Mouse (Mus musculus) right cerebral cortex, postnatal 14 days (tissue): Measurements from ENCODE around the gene Nt5c2.

ENCODE experiments used
- DNase-seq: peaks from one replicate; pipeline ENCODE4 v3.0.0; 2022

The Nt5c2 gene

DNA sequence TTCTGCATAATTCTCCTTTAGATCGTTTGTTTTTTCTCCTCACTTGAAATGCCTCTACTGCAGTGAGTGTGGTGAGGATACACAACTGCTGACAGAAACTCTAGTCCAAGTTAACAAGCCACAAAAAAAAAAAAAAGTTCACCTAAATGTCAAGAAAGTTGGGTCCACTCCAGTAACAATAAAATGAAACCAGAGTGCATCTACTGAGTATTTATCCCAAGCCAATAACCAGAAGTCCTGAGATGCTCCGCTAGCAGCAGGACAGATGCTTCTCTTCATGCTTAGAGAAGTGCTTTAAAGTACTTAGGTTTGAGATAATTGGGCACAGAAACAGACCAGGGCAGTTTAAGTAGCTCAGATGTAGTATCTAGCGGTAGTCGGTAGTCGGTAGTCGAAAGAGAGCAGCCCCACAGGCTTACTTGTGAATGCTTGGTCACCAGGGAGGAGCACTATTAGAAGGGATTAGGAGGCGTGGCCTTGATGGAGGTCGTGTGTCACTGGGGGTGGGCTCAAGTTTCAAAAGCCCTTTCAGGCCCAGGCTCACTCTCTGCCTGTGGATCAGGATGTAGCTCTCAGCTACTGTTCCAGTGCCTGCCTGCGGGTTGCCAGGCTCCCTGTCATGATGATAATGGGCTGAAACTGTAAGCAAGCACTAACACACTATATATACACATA lies 99.4 kb downstream of the Nt5c2 start:
- no peak for DNase-seq

DNA sequence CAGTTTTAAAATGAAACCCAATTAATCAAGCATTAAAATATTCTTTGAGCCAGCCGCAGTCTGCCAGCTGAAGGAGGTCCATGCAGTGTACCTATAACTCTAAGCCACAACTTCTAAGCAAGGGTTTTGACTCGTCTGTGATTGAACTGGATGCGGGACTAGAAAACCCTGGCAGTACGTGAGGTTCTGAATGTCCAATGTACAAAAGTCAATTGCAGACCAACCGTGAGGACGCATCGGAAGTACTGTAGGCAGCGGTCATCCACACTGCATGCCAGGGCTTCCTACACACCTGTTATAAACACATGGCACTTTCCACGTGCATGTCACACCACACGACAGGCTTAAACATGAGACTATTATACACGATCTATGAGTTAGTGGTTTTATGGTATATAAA lies 101.3 kb downstream of the Nt5c2 start:
- DNase-seq: no peak

DNA sequence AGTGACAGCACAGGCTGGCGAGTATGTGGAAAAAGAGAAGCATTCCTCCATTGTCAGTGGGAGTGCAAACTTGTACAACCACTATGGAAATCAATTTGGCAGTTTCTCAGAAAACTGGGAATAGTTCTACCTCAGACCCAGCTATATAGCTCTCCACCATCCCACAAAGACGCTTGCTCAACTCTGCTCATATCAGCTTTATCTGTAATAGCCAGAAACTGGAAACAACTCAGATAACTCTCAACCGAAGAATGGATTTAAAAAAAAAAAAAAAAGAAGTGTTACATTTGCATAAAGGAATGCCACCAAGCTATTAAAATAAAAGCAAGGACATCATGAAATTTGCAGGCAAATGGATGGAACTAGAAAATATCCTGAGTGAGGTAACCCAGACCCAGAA lies 103.5 kb downstream of the Nt5c2 start:
- DNase-seq: no peak

DNA sequence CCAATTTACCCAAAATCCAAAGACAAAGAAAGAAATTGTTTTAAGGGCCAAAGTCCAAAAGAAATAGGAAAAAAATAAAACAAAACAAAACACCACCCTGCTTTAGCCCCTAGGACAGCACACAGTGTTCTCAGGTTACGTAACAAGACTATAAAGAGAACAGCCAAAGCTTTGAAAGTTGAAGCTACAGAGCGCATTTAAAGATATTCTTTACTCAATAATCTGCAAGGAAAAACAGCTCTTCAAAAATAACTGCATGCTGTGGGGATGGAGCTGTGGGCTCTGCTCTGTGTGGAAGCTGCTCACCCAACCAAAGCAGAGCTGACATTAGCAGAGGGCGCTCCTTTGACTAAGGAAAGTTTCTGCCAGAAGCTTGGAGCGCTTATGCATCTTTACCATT lies 106.0 kb downstream of the Nt5c2 start:
- no peak for DNase-seq

DNA sequence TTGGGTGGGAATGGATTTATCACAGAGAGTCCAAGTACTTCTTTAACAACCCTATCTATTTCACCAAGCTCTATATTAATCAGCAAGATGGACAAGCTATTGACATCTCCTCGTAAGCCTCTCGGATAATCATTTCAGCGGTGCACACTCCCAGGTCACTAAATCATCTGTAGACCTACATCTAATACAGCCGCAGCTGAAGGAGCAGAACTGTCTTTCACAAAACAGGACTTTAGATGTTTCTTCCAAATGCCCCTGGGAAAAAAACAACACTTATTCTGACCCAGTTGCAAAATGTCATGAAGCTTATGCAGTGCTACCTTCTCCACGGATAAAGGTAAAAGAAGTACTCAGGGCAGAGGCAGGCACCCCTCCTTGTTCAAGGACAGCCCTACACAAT lies 106.7 kb downstream of the Nt5c2 start:
- no peak for DNase-seq

DNA sequence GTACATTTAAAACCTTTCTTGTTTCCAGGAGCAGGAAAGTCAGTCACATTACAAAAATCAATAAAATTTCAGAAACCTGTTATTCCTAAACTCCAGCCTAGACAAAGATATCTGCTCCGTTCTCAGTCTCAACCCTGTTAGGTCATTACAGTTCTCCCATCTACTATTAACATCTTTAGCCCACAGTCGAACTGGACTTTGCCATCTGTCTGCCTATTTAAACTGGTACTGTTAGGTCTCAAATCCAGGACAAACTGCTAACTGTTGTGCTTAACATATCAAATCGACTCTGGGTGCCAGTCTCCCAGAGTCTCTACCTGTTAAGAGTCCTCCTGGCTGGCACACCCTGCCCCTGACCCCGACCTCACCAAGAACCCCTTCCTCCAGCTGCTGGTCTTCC lies 109.0 kb downstream of the Nt5c2 start:
- DNase-seq: no peak

DNA sequence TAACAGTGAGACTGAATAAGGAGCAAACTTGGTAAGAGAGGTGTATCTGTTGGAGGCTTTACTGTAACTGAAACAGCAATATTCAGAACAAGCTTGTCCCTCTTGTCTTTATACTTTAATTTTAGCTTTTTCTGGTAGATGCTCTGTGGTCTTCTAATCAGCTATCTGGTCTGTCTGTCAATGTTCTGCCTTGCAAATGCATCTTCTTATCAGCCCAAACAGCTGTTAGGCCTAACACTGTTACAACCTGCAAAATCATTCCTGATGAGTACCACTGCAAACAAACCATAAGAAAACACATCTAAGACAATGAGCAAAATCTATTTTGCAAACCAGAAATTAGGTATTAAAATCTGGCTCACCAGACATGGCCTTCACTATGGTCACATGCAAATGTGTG lies 109.6 kb downstream of the Nt5c2 start:
- DNase-seq: no peak

DNA sequence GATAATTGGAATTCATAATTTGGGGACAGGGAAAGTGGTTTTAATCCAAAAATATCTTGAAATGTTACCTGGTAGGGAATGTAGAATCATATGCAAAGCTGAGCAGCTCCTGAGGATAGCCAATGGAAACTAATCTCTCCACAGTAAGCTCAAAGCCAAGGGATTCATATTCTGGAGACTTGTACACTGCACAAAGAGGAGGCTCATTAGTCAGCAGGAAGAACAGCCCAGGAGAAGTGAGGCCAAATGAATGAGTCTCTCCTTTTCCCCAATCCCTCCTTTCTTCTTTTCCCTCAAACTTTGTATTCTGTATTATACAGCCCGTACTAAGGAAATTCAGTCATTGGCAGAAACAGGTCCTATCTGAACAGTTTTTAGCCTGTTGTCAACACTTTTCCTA lies 110.0 kb downstream of the Nt5c2 start:
- DNase-seq: no peak

DNA sequence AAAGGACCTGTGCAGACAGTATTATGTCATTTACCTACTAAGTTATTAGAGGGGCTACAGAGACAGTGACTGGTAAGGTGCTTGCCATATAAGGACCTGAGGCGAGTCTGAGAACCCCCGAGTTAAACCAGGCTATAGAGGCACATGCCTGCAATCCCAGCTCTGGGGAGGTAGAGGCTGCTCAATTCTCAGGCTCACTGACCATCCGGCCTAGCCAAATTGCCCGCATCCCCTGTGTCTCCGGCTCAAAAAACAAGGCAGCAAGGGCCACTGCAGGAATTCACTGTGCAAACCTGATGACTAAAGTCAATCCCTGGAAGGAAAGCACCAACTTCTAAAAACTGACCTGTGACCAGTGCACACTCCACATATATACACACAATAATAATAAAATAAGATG lies 111.6 kb downstream of the Nt5c2 start:
- DNase-seq: no peak

DNA sequence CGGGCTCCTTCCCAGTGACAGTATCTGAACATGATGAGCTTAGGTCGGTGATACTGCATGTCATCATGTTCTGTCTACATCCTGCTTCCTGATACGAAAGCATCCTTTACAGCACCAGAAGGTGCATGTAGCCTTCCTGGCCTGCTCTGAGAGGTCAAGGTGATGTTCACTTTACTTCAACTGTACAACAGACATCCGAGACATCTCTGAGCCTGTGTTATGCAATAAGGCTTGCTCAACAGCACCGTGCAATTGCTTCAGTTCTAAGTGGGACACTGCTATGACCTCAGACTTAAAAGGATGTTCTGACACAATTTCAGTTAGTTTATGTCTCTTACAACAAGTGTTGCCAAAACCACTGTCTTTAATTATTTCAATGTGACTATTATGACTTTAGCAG lies 113.6 kb downstream of the Nt5c2 start:
- no peak for DNase-seq

DNA sequence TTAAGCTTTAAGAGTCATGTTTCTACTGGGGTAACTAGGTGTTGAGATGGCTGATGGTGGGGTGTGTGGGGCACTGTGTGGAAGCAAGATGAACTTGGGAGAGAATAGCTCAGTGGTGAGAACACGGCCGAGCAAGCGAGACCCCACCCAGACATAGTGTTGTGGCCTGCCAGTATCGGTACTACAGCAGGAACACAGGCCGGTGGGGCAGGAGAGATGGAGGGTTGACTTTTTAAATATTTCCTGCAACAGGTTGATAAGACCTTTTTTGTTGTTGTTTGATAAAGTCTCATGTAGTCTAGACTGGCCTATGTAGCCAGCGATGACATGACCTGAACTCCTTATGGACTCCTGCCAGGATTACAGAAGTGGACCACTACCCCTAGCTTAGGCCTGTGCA lies 114.2 kb downstream of the Nt5c2 start:
- no peak for DNase-seq

DNA sequence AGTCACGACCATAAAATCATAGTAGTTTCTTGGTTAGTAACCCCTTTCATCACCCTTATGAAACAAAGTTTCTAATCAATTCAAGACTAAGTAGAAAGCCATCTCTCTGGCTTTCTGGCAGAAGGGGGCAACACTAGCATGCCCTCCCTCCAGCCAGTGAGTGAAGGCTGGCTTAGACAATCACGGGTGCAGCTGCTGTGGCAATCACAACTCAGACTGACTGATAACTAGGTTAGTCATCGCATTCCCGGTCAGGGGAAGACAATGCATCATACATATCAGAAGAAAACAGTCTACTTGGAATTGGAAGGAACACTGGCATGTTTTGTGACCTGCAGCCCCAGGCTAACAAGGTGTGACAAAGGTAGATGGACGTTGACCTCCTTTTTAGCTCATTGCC lies 115.1 kb downstream of the Nt5c2 start:
- no peak for DNase-seq

DNA sequence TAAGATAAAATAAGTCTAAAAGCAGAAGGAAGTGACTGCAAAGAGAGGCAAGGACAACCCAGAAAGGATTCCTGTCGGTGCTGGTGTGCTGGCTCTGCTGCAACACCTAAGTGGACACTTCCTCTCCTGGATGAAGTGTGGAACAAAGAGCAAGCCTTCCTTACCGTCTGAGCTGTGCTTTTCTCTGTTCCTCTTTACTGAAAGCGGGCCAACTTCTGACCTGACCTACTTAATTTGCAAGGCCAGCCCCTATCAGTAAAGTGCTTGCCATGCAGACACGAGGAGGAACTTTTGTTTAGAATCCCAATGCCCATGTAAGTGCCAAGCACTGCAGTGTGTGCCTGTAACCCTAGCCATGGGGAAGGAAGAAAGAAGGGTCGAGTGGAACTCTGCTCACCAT lies 115.6 kb downstream of the Nt5c2 start:
- no peak for DNase-seq

DNA sequence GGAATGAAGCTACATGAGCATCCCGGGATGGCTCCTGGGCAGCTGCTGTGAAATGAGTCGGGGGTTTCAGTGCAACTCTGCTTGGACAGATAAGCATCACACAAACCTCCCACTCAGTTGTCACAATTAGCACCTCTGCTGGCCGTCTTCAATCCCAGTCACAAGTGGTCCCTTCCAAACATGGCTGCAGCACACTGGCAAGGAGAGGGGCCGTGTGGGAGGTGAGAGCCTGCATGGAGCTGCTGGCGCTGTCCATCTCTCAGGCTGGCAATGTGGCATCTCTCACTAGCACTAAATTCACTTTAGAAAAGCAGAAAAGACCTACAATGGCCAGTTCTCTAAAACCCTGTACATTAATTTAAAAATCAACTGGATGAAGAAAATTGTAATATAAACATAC lies 116.7 kb downstream of the Nt5c2 start:
- DNase-seq: no peak

DNA sequence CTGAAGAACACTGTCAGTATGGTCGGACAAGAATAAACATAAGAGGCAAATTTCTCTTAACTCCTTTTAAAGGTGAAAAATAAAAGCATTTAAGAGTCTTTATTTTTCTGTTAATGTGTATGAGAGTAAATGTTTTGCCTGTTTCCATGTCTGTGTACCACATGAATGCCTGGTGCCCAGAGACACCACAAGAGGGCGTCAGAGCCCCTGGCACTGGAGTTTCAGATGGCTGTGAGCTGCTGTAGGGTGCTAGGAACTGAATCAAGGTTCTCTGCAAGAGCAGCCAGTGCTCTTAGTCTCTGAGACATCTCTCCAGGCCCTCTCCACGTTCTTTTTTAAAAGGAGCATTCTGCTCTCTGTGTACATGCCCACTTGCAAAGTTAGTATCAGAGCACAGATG lies 117.8 kb downstream of the Nt5c2 start:
- no peak for DNase-seq

DNA sequence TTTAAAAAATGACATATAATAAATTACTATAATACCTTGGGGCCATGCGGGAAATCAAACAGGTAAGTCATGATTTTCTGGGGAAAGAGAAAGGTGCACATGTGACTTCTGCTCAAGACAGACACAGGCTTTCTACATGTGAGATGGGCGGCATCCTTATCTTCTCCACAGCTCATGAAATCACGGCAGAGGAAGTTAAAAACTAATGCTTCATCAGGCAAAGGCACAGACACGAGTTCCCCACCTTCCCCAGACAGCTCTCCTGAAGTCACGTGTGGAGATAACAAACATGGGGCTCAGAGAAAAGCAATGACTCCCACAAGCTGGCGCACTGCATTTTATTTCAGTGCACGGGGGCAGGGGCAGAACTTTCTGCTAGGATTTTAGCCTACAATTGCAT lies 121.5 kb downstream of the Nt5c2 start:
- no peak for DNase-seq

DNA sequence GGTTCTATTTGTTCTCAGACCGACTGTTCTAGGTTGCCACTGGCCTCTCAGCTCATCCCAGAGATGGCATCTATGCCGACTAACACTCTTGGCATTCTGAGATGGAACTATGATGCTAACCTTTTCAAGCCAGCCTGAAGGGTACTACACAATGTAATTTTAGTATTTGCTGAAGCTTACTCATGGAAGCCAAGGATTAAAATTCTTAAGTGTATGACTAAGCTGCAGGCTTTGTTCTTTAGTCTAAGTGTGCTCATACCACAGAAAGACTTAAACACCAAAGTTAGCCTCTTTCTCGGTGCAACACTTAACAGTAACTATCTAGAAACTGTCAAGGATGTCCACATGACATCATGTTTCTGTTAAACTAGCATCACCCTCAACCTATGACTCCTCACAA lies 122.1 kb downstream of the Nt5c2 start:
- DNase-seq: no peak

DNA sequence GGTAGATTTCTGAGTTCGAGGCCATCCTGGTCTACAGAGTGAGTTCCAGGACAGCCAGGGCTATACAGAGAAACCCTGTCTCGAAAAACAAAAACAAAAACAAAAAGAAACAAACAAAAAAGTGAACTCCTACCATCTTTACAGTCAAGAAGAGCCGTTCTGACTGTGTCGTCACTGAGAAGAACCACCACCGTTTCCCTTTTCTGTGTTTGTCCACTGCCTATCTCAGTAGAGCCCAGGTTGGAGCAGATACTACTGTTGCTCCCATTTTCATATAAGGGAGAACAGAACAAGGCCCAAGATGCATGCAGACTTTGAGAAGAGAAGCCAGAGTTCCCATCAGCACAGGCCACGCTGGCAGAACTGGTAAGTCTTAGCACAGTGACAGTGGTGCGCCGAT lies 124.3 kb downstream of the Nt5c2 start:
- DNase-seq: no peak

DNA sequence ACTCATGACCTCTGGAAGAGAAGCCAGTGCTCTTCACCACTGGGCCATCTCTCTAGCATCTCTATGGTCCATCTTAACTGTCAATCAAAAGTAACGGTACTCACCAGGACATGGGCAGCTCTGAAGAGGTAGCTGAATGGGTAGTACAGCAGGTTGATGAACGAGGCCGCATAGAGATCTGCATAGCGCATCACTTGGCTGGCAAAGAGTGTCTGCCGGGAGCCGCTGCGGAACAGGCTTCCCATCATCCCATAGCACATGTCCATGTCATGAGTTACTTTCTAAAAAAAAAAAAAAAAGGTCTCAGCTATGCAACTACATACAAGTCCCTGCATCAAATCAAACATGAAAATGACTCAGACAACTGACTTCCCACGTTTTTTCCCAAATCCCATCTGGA lies 125.3 kb downstream of the Nt5c2 start:
- no peak for DNase-seq

DNA sequence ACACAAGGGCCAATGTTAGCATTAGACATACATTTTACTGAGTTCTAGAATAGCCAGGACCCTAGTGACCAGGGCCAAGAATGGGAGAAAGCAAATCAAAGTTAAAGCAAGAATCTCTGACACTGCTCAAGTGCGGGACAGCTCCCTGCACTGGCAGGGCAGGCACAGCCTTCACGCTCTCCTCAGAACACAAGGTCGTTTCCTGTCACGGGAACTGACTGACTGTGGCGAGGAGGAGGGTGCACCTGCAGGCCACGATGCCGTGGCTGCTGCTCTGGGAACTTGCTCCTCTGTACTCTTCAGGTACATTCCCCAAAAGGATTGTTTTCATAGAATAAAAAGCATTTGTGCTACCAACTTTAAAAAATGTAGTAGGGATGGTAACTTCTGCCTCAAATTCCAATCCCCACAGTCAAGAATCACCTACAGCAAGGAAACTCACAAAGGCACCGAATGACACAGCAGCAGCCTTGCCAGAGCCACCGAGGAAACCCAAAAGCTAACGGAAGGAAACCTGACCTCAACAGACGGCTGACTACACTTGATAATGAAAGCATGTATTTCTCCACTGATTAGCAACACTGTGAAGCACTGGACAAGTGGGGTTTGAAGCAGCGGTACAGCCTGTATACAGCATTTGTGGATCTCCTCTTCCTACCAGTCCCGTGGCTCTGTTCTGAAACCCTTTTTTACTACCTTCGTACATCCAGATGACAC lies 127.0 kb downstream of the Nt5c2 start:
- no peak for DNase-seq

DNA sequence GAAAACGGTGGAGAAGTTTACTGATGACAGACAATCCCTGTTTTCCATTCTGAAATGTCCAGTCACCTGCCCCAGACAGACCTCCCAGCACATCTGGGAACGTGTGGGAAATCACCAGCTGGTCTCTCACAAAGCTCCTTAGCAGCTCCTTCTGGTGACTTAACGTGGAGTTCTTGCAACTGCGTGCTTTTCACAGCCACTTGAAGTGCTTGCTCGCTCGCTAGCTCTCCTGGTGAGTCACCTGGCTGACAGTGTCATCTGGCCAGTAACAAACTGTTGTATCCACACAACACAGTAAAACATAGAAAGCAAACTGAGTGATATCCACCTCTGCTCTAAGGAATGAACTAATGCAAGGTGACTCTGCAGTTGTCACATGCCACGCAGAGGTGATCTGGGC lies 128.1 kb downstream of the Nt5c2 start:
- DNase-seq: no peak

DNA sequence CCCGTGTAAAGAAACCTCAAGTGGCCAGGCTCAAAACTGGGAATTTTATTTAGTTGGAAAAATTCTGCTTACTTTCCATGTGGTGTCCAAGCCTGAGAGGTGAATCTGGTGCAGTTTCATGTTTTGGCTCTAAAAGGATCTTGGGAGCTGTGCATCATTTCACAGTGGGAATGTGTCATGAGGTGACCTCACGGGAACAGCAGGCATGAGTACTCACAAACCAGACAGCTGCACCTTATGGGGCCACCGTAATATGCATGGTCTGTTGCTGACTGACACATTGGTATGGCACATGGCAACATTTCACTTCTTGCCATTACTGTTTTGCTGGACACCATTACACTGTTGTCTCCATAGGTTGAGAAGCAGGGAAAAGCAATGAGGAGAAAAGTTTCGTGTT lies 129.6 kb downstream of the Nt5c2 start:
- no peak for DNase-seq

DNA sequence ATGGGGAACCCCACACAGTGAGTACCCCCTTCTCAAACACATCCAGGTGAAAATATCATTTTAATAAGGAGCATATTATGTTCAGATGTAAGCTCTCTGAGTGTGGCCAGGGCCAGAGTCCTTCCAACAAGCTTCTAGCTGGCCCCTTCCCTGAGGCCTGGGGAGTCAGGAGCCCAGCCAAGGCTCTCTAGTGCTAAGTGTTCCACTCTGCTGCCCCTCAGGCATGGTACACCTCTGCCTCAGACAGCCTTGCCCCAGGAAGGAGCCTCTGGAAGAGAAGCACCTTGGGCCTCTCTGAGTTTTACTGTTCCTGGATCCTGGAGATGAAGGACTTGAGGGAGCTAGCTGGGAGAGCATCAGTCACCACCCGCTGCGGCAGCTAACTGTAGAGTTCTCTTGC lies 135.1 kb downstream of the Nt5c2 start:
- DNase-seq: no peak

DNA sequence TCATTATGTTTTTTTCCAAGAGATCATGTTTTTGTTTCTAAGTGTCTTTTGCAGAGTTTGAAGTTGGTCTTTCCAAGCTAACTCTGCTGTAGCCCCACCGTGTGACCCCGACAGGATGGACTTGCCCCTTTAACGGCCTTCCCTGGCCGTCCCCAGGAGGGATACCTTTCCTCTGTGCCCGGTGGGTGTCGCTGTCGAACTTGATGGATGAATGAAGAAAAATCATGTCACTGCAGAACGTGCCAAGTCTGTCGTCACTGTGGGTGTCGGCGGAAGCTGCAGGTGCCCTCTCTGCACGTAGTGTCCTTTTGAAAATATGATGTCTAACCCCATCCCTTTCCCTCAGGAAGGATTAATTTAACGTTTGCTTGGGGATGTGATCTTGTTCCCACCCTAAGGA lies 136.6 kb downstream of the Nt5c2 start:
- peak; percentile 67 for DNase-seq

DNA sequence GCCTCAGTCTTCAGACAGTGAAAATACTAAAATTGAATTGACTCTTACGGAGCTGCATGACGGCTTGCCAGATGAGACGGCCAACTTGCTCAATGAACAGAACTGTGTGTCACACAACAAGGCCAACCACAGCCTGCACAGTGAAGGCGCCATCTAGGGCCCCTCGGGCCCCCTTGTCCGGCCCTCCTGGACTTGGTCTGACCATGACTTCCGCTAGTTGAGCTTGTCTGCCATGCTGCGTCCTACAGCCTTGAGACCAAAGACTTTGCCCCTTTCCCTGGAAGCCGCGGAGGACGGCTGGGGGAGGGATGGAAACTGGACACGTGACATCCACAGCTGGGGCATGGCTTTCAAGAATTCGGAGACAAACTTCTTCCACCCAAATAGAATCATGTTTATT lies 137.1 kb downstream of the Nt5c2 start:
- no peak for DNase-seq
